Mouse (Mus musculus): ENCODE results near the gene Setd5.

DNA sequence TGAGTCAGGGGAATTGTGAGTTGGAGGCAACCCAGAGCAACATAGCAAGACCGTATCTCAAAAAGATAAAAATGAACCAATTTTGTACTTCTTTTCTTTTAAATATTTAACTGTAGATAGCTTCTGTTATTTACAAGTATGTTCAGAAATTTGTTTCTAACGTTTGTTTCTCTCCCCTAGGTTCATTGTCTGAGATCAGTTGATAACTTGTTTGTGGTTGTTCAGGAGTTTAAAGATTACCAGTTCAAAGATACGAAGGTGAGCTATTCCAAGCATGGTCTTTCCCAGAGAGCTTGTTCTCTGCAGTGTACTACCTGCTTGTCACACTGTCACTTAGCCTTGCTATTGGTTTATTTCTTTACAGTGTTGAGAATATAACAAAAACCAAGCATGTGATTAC is 28.0 kb upstream of the Setd5 start:
- no peak for TF ChIP-seq CTCF (IDR thresholded peaks at IDR 0.05; ENCODE audit: borderline replicate concordance, insufficient read depth, low read length)
- TF ChIP-seq POLR2A (IDR thresholded peaks at IDR 0.05; ENCODE audit: low read depth, low read length), result no peak
